Mouse (Mus musculus): Measurements from ENCODE around the gene Fibin.

Fibin gene

DNA sequence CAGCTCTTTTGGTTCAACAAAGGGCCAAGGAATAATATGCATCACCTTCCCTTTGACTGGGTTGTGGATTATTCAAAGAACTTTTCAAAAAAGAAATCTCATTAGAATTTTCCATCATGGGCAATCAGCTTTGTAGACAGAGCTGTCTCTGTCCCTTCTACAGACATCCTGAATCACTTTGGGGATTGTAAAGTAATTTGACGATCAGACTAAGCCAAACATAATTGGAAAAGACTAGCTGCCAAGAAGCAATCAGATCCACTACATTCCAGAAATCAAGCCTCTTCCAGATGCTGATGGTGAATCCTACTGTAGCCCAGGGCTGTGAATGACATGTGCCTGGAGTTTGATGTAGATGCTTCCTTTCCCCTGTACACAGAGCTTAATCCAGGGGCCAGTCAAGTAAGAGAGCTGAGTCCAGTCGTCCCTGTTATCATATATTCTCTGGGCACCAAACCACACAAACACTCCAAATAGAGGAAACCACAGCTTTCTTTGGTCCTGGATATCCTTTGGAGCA is 49.6 kb downstream of the Fibin start:
- no peak for DNase-seq
